Mouse (Mus musculus) heart, embryonic 15.5 days (tissue): ENCODE measurements at regions not wholly inside any gene's neighbourhood (a gene's known extent, or its start where the extent isn't known, plus 50 kb on each side); places are given as distances from the start of the nearest gene placed in this dataset. TPM values are rescaled to one million over a fixed set of nuclear protein-coding genes. Genes with fewer than 3 reads are reported as not detected.
"Not testable (repeated sequence)": the region's sequence is repeated elsewhere in the genome, so short reads cannot be mapped to it uniquely, and the experiment has no call there.

Source experiments
- ATAC-seq: fragments of 200-750 bp; cut with Nextera tagmentation; replicated peaks from 2 replicates; pipeline ENCODE4 v1.8.0; 2017; ENCODE audit warnings: low read depth, moderate TSS enrichment; ENCODE audit not compliant: insufficient number of reproducible peaks, insufficient read depth, low FRiP score
- H3K27ac ChIP-seq: fragments of 300-500 bp; sonication (generic); 2 replicates; pipeline ENCODE4 v1.5.1; 2015; ENCODE audit warnings: mild to moderate bottlenecking, inconsistent platforms
- H3K27me3 ChIP-seq: fragments of 300-500 bp; sonication (generic); 2 replicates; pipeline ENCODE4 v1.6.1; 2015; ENCODE audit warnings: inconsistent platforms
- H3K36me3 ChIP-seq: fragments of 300-500 bp; sonication (generic); 2 replicates; pipeline ENCODE4 v1.6.1; 2015; ENCODE audit warnings: mild to moderate bottlenecking, inconsistent platforms
- H3K4me1 ChIP-seq: fragments of 300-500 bp; sonication (generic); replicated peaks from 2 replicates; pipeline ENCODE4 v1.6.1; 2015; ENCODE audit warnings: inconsistent platforms
- H3K4me2 ChIP-seq: fragments of 300-500 bp; sonication (generic); 2 replicates; pipeline ENCODE4 v1.6.1; 2015; ENCODE audit warnings: inconsistent platforms, mild to moderate bottlenecking, moderate library complexity
- H3K4me3 ChIP-seq: fragments of 300-500 bp; sonication (generic); 2 replicates; pipeline ENCODE4 v1.5.1; 2015; ENCODE audit warnings: mild to moderate bottlenecking, inconsistent platforms
- H3K9ac ChIP-seq: fragments of 300-500 bp; sonication (generic); 2 replicates; pipeline ENCODE4 v1.6.1; 2015; ENCODE audit warnings: mild to moderate bottlenecking, inconsistent platforms
- H3K9me3 ChIP-seq: fragments of 300-500 bp; sonication (generic); replicated peaks from 2 replicates; pipeline ENCODE4 v1.6.1; 2016; ENCODE audit warnings: inconsistent platforms
- WGBS: fragments of 180-500 bp; shearing (Covaris S2); methylation state at CpG from one replicate; pipeline ENCODE4 v1.1.7; 2015; ENCODE audit warnings: mixed read lengths; 5-methylcytosine and 5-hydroxymethylcytosine counted together
- microRNA-seq: library from miRNA; unstranded; fragments of <30 nt; microRNA quantifications from one replicate; pipeline ENCODE4, GENCODE M21; 2016

DNA sequence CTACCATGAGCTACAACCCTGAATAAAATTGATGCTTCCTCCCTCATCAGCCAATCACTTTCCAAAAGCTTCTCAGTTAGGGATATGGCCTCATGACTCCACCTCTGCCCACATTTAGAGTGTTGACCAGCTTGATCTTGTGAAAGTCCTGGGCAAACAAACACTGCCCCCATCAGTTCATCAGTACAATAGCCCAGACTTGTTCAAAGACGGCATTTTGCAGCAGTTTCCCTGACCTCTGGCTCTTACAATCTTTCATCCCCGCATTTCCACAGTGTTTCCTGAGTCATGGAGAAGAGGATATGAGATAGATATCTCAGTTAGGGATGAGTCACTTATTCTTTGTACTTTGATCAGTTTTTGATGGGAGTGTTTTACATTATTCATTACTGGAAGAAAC, 203.5 kb upstream of the Asrgl1 start:
- H3K27ac ChIP-seq, H3K9me3 ChIP-seq, H3K4me1 ChIP-seq, H3K9ac ChIP-seq, ATAC-seq, H3K27me3 ChIP-seq, H3K4me2 ChIP-seq, H3K4me3 ChIP-seq, H3K36me3 ChIP-seq: not testable (repeated sequence)
- WGBS, result 54% methylated on average over 2 of the region's 2 CpGs

DNA sequence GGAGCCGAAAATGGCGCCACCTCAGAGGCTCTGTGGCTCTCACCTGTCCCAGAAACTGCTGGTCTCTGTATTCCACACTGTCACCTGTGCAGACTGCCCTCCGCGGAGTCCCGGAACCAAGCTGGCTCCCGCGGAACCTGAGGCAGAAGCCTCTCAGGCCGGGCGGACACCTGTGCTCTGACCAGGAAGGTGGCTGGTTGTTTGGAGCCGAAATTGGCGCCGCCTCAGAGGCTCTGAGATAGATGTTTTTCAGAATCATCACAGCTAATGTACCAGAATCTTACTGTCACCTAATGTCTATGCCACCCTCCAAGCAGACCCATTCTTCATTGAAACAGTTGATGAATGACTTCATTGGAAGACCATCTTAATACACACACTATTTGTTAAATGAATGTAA, 202.0 kb upstream of the Asrgl1 start:
- H3K27ac ChIP-seq, ATAC-seq, H3K9ac ChIP-seq, H3K27me3 ChIP-seq, H3K4me3 ChIP-seq, H3K36me3 ChIP-seq, H3K9me3 ChIP-seq, H3K4me1 ChIP-seq, H3K4me2 ChIP-seq: not testable (repeated sequence)
- WGBS, result 90% methylated on average over 12 of the region's 12 CpGs

DNA sequence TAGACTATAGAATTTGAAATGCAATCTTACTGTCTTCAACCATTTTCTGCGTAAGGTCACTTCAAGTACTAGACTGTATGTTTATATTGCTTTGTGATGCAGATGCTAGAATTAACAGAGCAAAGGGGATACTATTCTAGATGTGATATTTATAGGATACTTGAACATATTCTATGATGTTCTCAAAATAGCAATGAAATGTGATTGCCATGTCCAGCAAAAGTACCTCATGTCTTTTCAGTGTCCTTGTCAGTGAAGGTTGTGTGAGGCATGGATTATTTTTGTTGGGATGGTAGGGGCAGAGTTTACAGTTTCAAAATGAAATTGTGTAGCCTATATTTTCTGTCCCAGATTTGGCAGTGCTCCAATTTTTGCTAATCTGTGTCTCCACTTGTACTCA, 182.5 kb upstream of the Asrgl1 start:
- H3K27me3 ChIP-seq, H3K4me1 ChIP-seq, H3K4me3 ChIP-seq, H3K9ac ChIP-seq, H3K9me3 ChIP-seq, H3K27ac ChIP-seq, H3K4me2 ChIP-seq, H3K36me3 ChIP-seq: not testable (repeated sequence)
- 0 out of 2 replicates have a peak, but pooled peaks have one; percentile 14 for ATAC-seq
- WGBS, result 64% methylated on average over 1 of the region's 1 CpGs

DNA sequence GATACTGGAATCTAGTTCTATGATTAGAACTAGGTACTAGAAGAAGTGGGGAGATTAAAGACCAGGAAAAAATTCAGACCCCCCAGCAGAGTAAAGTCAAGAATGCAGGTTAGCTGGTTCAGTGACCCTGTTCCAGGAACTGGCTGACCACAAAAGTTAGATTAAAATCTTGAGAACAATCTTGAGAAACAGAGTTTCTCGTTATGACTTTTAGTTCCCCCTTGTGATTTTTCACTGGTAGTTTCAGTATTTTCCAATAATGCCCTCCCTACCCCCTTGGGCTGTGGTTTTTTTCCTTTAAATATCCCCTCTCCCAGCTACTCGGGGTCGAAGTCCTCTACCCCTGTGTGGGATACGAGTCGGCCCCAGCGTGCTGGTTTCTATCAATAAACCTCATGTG, 180.7 kb upstream of the Asrgl1 start:
- not testable (repeated sequence) for H3K27ac ChIP-seq, H3K9me3 ChIP-seq, H3K4me2 ChIP-seq, H3K4me3 ChIP-seq, H3K9ac ChIP-seq, H3K4me1 ChIP-seq, H3K36me3 ChIP-seq, H3K27me3 ChIP-seq, ATAC-seq
- WGBS, result 78% methylated on average over 6 of the region's 6 CpGs

DNA sequence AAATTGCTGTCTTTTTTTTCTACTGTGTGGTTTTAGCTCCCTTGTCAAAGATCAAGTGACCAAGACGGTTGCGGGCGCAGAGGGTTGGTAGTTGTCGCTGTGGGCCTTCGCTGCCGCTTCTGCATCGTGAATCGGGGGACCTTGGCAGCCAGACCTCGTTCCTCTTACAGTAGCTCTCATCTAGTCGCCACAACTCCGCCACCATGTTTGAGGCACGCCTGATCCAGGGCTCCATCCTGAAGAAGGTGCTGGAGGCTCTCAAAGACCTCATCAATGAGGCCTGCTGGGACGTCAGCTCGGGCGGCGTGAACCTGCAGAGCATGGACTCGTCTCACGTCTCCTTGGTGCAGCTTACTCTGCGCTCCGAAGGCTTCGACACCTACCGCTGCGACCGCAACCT, 147.7 kb upstream of the Asrgl1 start:
- H3K36me3 ChIP-seq, H3K4me3 ChIP-seq, H3K4me1 ChIP-seq, H3K9me3 ChIP-seq, ATAC-seq, H3K27me3 ChIP-seq, H3K9ac ChIP-seq, H3K4me2 ChIP-seq, H3K27ac ChIP-seq: not testable (repeated sequence)
- 86% methylated on average over 24 of the region's 24 CpGs for WGBS

DNA sequence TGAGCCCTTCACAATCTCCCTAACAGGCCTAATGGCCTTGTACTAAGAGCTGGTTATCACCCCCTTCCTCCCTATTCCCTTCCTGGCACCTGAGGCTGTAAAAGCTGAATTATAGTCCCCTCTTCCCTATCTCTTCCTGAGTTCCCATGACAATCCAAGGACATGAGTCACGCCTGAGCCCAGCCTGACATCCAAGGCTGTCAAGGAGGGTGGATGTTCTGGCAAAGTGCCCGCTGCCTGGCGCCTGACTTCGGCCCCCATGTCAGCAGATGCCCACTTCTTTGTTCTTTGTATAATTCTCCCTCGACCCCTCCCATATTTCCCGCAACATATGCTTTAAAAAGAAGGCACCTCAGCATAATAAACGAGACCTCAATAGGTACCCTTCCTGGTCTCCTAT, 99.2 kb upstream of the Asrgl1 start:
- ATAC-seq, H3K27ac ChIP-seq, H3K4me1 ChIP-seq, H3K9ac ChIP-seq, H3K36me3 ChIP-seq, H3K27me3 ChIP-seq, H3K9me3 ChIP-seq, H3K4me3 ChIP-seq, H3K4me2 ChIP-seq: not testable (repeated sequence)
- WGBS, result 61% methylated on average over 7 of the region's 7 CpGs

Small RNA genes in the stretch of these regions (microRNA-seq; reads per million reads assigned to microRNA genes)
- not detected for gene Gm24543
